Mouse (Mus musculus) liver, embryonic 13.5 days (tissue): ENCODE data around the gene Hc. TPM values are rescaled to one million over a fixed set of nuclear protein-coding genes. Genes with fewer than 3 reads are reported as not detected.
A peak's percentile ranks its signal among the peaks of the same experiment; 100 is the strongest.

Experiments
- ATAC-seq: fragments of 200-750 bp; cut with Nextera tagmentation; 2 replicates; pipeline ENCODE4 v1.8.0; 2017; ENCODE audit warnings: low read depth, mild to moderate bottlenecking, moderate number of reproducible peaks, moderate library complexity
- DNase-seq: peaks from one replicate; pipeline ENCODE4 v3.0.0; 2022
- H3K27ac ChIP-seq: fragments of 300-500 bp; sonication (generic); 2 replicates; pipeline ENCODE4 v1.5.1; 2015; ENCODE audit warnings: moderate library complexity, mild to moderate bottlenecking, inconsistent platforms
- H3K27me3 ChIP-seq: fragments of 300-500 bp; sonication (generic); 2 replicates; pipeline ENCODE4 v1.6.1; 2015; ENCODE audit warnings: mild to moderate bottlenecking, inconsistent platforms
- H3K36me3 ChIP-seq: fragments of 300-500 bp; sonication (generic); 2 replicates; pipeline ENCODE4 v1.6.1; 2015; ENCODE audit warnings: mild to moderate bottlenecking, inconsistent platforms
- H3K4me1 ChIP-seq: fragments of 300-500 bp; sonication (generic); replicated peaks from 2 replicates; pipeline ENCODE4 v1.6.1; 2015; ENCODE audit warnings: inconsistent platforms
- H3K4me2 ChIP-seq: fragments of 300-500 bp; sonication (generic); 2 replicates; pipeline ENCODE4 v1.6.1; 2015; ENCODE audit warnings: inconsistent platforms, mild to moderate bottlenecking, moderate library complexity
- H3K4me3 ChIP-seq: fragments of 300-500 bp; sonication (generic); replicated peaks from 2 replicates; pipeline ENCODE4 v1.5.1; 2015; ENCODE audit warnings: mild to moderate bottlenecking, inconsistent platforms
- H3K9ac ChIP-seq: fragments of 300-500 bp; sonication (generic); 2 replicates; pipeline ENCODE4 v1.6.1; 2015; ENCODE audit warnings: mild to moderate bottlenecking, inconsistent platforms
- H3K9me3 ChIP-seq: fragments of 300-500 bp; sonication (generic); replicated peaks from 2 replicates; pipeline ENCODE4 v1.6.1; 2016; ENCODE audit warnings: inconsistent platforms
- WGBS: fragments of 180-500 bp; shearing (Covaris S2); methylation state at CpG from one replicate; pipeline ENCODE4 v1.1.7; 2015; ENCODE audit not compliant: insufficient replicate concordance; 5-methylcytosine and 5-hydroxymethylcytosine counted together
- polyA plus RNA-seq: library from polyadenylated mRNA; unstranded; fragments of >200 nt; fragmentation: Nextera tagmentation; extraction: Ambion mirVana; gene quantifications from 2 replicates; pipeline ENCODE4 v1.2.1, GENCODE M21; 2015

Hc gene
- polyA plus RNA-seq, 1 experiment from 2014 or later: 17.8 TPM

- ATAC-seq: no peak
- no peaks in the 10 kb centered on the region for H3K9me3 ChIP-seq
- WGBS: 67% methylated on average over 9 of the region's 9 CpGs
Measured at GRCm38 (mm10) chr2:34962893-34963292, 98.3 kb downstream of the Hc start.

DNA sequence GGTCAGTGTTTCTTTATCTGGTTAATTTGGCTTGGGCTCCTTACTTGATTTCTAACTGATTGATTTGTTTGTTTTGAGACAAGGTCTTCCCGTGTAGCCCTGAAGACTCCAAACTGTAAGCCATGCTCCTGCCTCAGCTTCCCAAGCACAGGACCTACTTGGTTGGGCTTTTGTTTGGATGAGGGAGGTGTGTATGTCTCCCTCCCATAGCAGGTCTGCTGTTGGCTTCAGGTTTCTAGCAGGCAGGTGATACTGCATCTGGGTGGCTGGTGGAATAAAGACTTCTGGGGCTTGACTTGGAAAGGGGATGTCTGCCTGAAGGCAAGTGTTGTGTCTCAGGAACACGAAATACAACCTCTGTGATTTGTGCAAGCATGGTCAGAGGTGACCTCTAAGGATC lies 99.0 kb downstream of the Hc start:
- no peak for DNase-seq
- Histone ChIP-seq H3K9me3 (no peaks in the 10 kb centered on the region), H3K4me2 (no peak overlapping the region), H3K4me3 (no peak overlapping the region), H3K36me3 (no peaks in the 10 kb centered on the region), H3K4me1 (peaks cover 11% of the 10 kb centered on the region), H3K27ac (no peak overlapping the region), H3K27me3 (peaks cover 14% of the 10 kb centered on the region), H3K9ac (no peak overlapping the region)
- no peak for ATAC-seq
- 59% methylated on average over 2 of the region's 2 CpGs for WGBS

More at GRCm38 (mm10) chr2:34962893-34963292, 98.3 kb downstream of the Hc start:
- Histone ChIP-seq H3K4me3 (no peak overlapping the region), H3K36me3 (no peaks in the 10 kb centered on the region), H3K4me2 (no peak overlapping the region), H3K9ac (no peak overlapping the region), H3K4me1 (peaks cover 11% of the 10 kb centered on the region), H3K27ac (no peak overlapping the region), H3K27me3 (peaks cover 14% of the 10 kb centered on the region)
- no peak for DNase-seq

GRCm38 (mm10) chr2:34961481-34962036 lies 99.7 kb downstream of the Hc start, which contains the start of gene Traf1:
Gene Traf1, minus strand, starts transcription at chr2:34961772.
- Histone ChIP-seq H3K9me3 (no peaks in the 10 kb centered on the region), H3K4me1 (peaks cover 11% of the 10 kb centered on the region), H3K36me3 (no peaks in the 10 kb centered on the region), H3K9ac (no peak within 1 kb of the TSS; the same call in 1 of the 2 replicates), H3K27ac (no peak within 1 kb of the TSS), H3K27me3 (peaks cover 14% of the 10 kb centered on the region), H3K4me2 (peak within 1 kb of the TSS; percentile 47), H3K4me3 (0 out of 2 replicates have a peak within 1 kb of the TSS, but pooled peaks have one; percentile 14)
- WGBS: 9% methylated on average over 20 of the region's 20 CpGs
- DNase-seq (no peak), ATAC-seq (no peak)

DNA sequence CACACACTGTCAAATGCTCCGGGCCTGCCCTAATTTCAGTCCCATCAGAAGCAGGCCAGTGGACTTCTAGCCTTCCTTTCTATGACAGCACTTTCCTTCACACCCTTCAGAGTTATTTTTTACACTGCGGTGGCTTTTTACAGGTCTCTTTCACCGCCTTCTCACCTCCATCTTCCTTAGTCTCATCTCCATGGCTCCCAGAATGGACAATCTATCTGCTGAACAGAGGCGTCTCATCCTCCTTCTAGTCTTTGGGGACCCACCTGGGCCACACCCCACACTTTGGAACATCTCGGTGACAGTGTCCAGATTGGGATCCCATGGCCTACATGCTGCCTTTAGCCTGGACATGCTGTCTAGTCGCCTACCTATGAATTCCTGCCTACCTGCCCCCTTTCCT lies 100.3 kb downstream of the Hc start:
- H3K9me3 ChIP-seq: no peaks in the 10 kb centered on the region

GRCm38 (mm10) chr2:34960466-34960865 lies 100.8 kb downstream of the Hc start:
- Histone ChIP-seq H3K4me1 (peaks cover 5% of the 10 kb centered on the region), H3K9ac (no peak overlapping the region), H3K9me3 (no peaks in the 10 kb centered on the region), H3K4me2 (no peak overlapping the region), H3K27ac (no peak overlapping the region), H3K27me3 (peaks cover 14% of the 10 kb centered on the region), H3K36me3 (no peaks in the 10 kb centered on the region), H3K4me3 (no peak overlapping the region)
- DNase-seq: no peak
- 63% methylated on average over 4 of the region's 5 CpGs for WGBS
- ATAC-seq: no peak

More for the DNA sequence above, 100.3 kb downstream of the Hc start:
- Histone ChIP-seq H3K27me3 (peaks cover 14% of the 10 kb centered on the region), H3K9ac (no peak overlapping the region), H3K27ac (no peak overlapping the region), H3K4me2 (peak overlapping the region; percentile 47), H3K4me1 (peaks cover 10% of the 10 kb centered on the region), H3K36me3 (no peaks in the 10 kb centered on the region), H3K4me3 (0 out of 2 replicates have a peak overlapping the region, but pooled peaks have one; percentile 14)
- DNase-seq: no peak
- 51% methylated on average over 6 of the region's 6 CpGs for WGBS
- no peak for ATAC-seq

DNA sequence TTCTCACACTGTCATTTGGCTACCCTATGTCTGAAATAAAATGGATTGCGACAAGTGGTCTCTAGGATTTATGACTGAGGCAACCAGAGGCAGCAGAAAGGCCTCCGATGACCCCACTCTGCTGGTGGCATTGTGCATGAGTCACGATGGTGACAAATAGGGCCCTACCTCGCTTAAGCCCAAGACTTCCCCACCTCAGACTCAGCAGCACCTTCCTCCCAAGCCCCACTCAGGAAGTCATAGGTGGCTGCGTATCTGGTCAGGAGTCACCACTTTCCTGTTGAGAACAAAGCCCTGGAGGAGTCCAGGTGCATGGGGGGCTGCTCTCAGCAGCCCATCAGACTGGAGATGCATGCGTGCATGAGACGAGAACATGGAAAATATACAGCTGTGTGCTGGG lies 102.7 kb downstream of the Hc start:
- H3K9ac ChIP-seq: no peak overlapping the region
- no peak overlapping the region for H3K4me3 ChIP-seq
- no peak for DNase-seq
- H3K4me1 ChIP-seq: 0 out of 2 replicates have a peak, but pooled peaks cover 3% of the 10 kb centered on the region
- no peaks in the 10 kb centered on the region for H3K36me3 ChIP-seq
- peaks cover 14% of the 10 kb centered on the region for H3K27me3 ChIP-seq
- no peaks in the 10 kb centered on the region for H3K9me3 ChIP-seq
- no peak for ATAC-seq
- WGBS: 54% methylated on average over 7 of the region's 7 CpGs
- no peak overlapping the region for H3K27ac ChIP-seq
- no peak overlapping the region for H3K4me2 ChIP-seq

DNA sequence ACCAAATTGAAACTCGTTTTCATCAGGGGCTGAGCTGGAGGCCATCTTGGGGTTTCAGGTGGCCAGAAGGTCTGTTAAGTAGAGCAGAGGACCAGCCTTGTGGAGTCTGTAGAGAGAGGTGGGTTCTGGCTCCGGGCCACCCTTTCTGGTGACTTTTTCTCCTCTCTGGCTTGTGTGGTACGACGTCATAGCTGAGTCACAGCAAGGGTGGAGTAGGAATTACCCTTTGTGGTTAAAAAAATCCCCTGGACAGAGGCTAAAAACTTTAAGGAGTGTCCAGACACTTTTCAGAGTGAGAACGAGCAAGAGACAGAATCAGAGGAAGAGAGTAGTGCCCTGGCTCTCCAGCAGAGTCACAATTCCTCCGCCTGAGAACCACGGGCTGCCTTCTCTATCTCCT lies 103.2 kb downstream of the Hc start:
- H3K4me2 ChIP-seq: no peak overlapping the region
- no peak overlapping the region for H3K4me3 ChIP-seq
- H3K9me3 ChIP-seq: no peaks in the 10 kb centered on the region
- 48% methylated on average over 7 of the region's 7 CpGs for WGBS
- H3K9ac ChIP-seq: no peak overlapping the region
- DNase-seq (no peak), ATAC-seq (no peak)
- peaks cover 14% of the 10 kb centered on the region for H3K27me3 ChIP-seq
- H3K27ac ChIP-seq: no peak overlapping the region
- H3K36me3 ChIP-seq: no peaks in the 10 kb centered on the region
- H3K4me1 ChIP-seq: 0 out of 2 replicates have a peak, but pooled peaks cover 3% of the 10 kb centered on the region

DNA sequence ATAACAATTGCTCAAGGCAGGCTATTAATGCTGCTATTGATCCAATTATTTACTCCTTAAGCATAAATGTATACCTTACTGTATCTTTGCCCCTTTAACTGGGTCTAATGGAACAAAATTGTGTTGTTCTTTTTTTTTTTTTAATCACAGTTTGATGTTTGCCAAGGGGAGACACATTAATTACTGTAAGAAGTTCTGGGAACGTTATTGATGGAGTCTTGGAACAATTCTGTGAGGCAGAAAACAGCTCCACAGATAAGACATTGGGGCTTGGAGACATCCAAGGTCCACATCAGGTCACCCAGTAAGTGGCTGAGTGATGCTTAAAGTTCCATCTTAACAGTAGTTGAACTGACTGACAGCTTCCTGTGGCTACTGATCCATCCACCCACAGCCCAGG lies 103.8 kb downstream of the Hc start:
- 35% methylated on average over 1 of the region's 1 CpGs for WGBS
- ATAC-seq: no peak
- no peak for DNase-seq
- no peak overlapping the region for H3K27ac ChIP-seq
- no peak overlapping the region for H3K4me2 ChIP-seq
- no peaks in the 10 kb centered on the region for H3K9me3 ChIP-seq
- H3K36me3 ChIP-seq: no peaks in the 10 kb centered on the region
- no peak overlapping the region for H3K4me3 ChIP-seq
- H3K4me1 ChIP-seq: 0 out of 2 replicates have a peak, but pooled peaks cover 3% of the 10 kb centered on the region
- H3K27me3 ChIP-seq: peaks cover 14% of the 10 kb centered on the region
- H3K9ac ChIP-seq: no peak overlapping the region

DNA sequence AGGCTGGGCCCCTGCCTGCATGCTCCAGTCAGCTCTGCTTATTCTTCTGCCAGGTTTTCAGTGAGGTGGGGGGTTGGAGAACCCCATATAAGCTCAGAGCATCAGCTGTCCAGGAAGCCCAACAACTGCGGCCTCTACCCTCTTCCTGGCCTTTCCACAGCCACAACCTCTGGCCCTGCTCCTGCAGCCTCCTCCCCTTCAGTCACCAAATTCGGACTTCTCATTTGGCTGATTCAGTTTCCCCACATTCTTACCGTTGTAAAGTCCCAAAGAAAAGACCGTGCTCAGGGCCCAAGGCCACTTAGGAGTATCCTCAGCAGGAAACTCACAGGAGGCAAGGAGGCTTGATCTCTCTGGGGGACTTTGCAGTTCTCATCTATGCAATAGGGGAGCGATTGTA lies 104.3 kb downstream of the Hc start:
- no peak overlapping the region for H3K4me2 ChIP-seq
- peaks cover 14% of the 10 kb centered on the region for H3K27me3 ChIP-seq
- no peaks in the 10 kb centered on the region for H3K9me3 ChIP-seq
- DNase-seq (no peak), ATAC-seq (no peak)
- 0 out of 2 replicates have a peak, but pooled peaks cover 3% of the 10 kb centered on the region for H3K4me1 ChIP-seq
- WGBS: 43% methylated on average over 5 of the region's 5 CpGs
- H3K4me3 ChIP-seq: no peak overlapping the region
- H3K36me3 ChIP-seq: no peaks in the 10 kb centered on the region
- no peak overlapping the region for H3K27ac ChIP-seq
- no peak overlapping the region for H3K9ac ChIP-seq

DNA sequence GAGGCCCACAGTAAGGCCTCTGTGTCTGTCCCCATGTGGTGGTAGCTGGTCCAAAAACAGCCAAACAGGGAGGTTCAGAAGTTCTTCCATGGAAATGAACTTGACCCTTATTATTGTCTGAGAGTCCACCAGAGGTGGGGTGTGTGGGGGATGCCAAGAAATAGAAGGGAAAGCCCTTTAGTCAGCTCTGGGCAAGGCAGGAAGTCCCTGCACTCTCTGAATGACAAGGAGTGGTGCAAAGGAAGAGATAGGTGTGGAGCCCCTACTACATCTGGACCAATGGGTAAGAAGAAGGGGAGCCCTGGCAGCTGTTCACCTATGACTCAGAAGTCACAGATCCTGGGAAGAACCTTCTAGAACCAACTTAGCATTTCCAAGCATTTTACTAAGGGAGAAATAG lies 106.9 kb downstream of the Hc start:
- Histone ChIP-seq H3K27ac (no peak overlapping the region), H3K36me3 (no peaks in the 10 kb centered on the region), H3K4me3 (no peak overlapping the region), H3K4me1 (no peaks in the 10 kb centered on the region), H3K27me3 (no peaks in the 10 kb centered on the region), H3K9ac (no peak overlapping the region), H3K4me2 (no peak overlapping the region), H3K9me3 (no peaks in the 10 kb centered on the region)
- DNase-seq: no peak
- ATAC-seq: no peak

GRCm38 (mm10) chr2:34953547-34954116 lies 107.6 kb downstream of the Hc start:
- DNase-seq: no peak
- Histone ChIP-seq H3K9me3 (no peaks in the 10 kb centered on the region), H3K4me3 (no peak overlapping the region), H3K27me3 (no peaks in the 10 kb centered on the region), H3K27ac (no peak overlapping the region), H3K9ac (no peak overlapping the region), H3K36me3 (no peaks in the 10 kb centered on the region), H3K4me1 (no peaks in the 10 kb centered on the region), H3K4me2 (no peak overlapping the region)
- ATAC-seq: no peak
- WGBS: 50% methylated on average over 2 of the region's 2 CpGs

- Histone ChIP-seq H3K36me3 (no peaks in the 10 kb centered on the region), H3K4me2 (no peak overlapping the region), H3K9me3 (no peaks in the 10 kb centered on the region), H3K4me1 (no peaks in the 10 kb centered on the region), H3K27ac (no peak overlapping the region), H3K9ac (no peak overlapping the region), H3K4me3 (no peak overlapping the region), H3K27me3 (peaks cover 4% of the 10 kb centered on the region; the same call in 1 of the 2 replicates)
- 26% methylated on average over 4 of the region's 4 CpGs for WGBS
- DNase-seq (no peak), ATAC-seq (no peak)
Measured at GRCm38 (mm10) chr2:34953018-34953417, 108.2 kb downstream of the Hc start.
